Mouse (Mus musculus): Measurements from ENCODE around the gene Tspear.
"Not testable (repeated sequence)": the region's sequence is repeated elsewhere in the genome, so short reads cannot be mapped to it uniquely, and the experiment has no call there.

DNA sequence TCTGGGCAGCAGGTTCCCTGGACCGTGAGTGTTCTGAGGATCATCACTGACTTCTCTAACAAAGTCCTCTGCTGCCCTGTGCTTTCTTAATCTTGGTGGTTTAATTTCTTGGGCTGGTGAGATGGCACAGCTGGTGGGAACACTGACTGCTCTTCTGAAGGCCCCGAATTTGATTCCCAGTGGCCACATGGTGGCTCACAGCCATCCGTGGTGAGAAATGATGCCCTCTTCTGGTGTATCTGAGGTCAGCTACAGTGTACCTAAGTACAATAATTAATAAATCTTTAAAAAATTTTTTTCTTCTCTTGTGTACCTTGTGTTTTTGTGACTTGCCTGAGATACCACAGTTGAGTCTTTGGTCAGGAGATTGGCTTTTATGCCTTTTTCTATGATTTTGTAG lies 65.9 kb downstream of the Tspear start:
- TF ChIP-seq CTCF (IDR thresholded peaks at IDR 0.05; ENCODE audit: low read depth, low read length); POLR2A (IDR thresholded peaks at IDR 0.05; ENCODE audit: borderline replicate concordance, low read depth, low read length): not testable (repeated sequence)
